Mouse (Mus musculus) olfactory bulb, adult 2 months (tissue): Measurements from ENCODE around the gene Lrrc8d.

ENCODE experiments used
- CTCF ChIP-seq: fragments of 200-500 bp; IDR thresholded peaks from 2 replicates; pipeline ENCODE4 v1.5.1; 2012; ENCODE audit warnings: low read depth, mild to moderate bottlenecking, low read length, moderate library complexity; ENCODE audit not compliant: insufficient read depth
- POLR2A ChIP-seq: fragments of 200-500 bp; IDR thresholded peaks from 2 replicates; pipeline ENCODE4 v1.6.1; 2012; ENCODE audit warnings: mild to moderate bottlenecking, low read depth, low read length, moderate library complexity; ENCODE audit not compliant: insufficient read depth

GRCm38 (mm10) chr5:105684861-105685600 is 14.7 kb upstream of the Lrrc8d start:
- TF ChIP-seq CTCF (peak; percentile 61), POLR2A (no peak)
